Comparison of ENCODE assay signal across 8 mouse cellular contexts in genomic region chr17:33826850-33827249, GRCm38 (mm10). TPM values are rescaled to one million over a fixed set of nuclear protein-coding genes. Genes with fewer than 3 reads are reported as not detected.
A peak's percentile ranks its signal among the peaks of the same experiment; 100 is the strongest.
DNase-seq lines count a peak whose midpoint lies in the region; ATAC-seq and TF ChIP-seq lines count a peak whose summit lies in the region.

No protein-coding gene starts in this region.

- H3K36me3 ChIP-seq in stomach, postnatal 0 days (ENCODE audit: control insufficient read depth, insufficient read depth, low read length): peaks cover 14% of the 10 kb centered on the region

- DNase-seq in heart, adult 11 months: peak; percentile 91
- no peak for DNase-seq in heart, postnatal 25 days (ENCODE audit: low spot score)
- DNase-seq in CD8-positive naive resting alpha-beta T cell, adult 2 months (ENCODE audit: low read depth in 2 of 2, low spot score in 2 of 2): peak; percentile 61 to 69
- DNase-seq in cerebellum, adult 11-12 months: peak; percentile 63
- DNase-seq in gastrocnemius, postnatal 10 days: peak; percentile 68
- DNase-seq in layer of hippocampus, postnatal 14 days (ENCODE audit: low spot score in 2 of 2): peak; percentile 59 to 84
- peak; percentile 77 for DNase-seq in stomach, postnatal 0 days (ENCODE audit: low spot score)

- H3K9me3 ChIP-seq in stomach, postnatal 0 days (ENCODE audit: control insufficient read depth, low read length): no peaks in the 10 kb centered on the region

- no peak overlapping the region for H3K27ac ChIP-seq in stomach, postnatal 0 days (replicated peaks)

- H3K9ac ChIP-seq in stomach, postnatal 0 days (ENCODE audit: low read length): no peak overlapping the region

- no peak overlapping the region for H3K4me3 ChIP-seq in stomach, postnatal 0 days (ENCODE audit: low read depth, low read length)

- TF ChIP-seq EP300 in stomach, postnatal 0 days (optimal IDR thresholded peaks at IDR 0.05): no peak

- ATAC-seq in megakaryocyte progenitor cell, adult 5-6 weeks (replicated peaks; ENCODE audit: poor library complexity): peak; percentile 66
- no peak for ATAC-seq in stomach, postnatal 0 days (ENCODE audit: low FRiP score, low TSS enrichment)

- WGBS in stomach, postnatal 0 days: under 1% methylated on average over 3 of the region's 3 CpGs

- H3K4me1 ChIP-seq in stomach, postnatal 0 days (replicated peaks; ENCODE audit: control insufficient read depth, insufficient read depth): peaks cover 5% of the 10 kb centered on the region; the same call in 1 of the 2 replicates

- H3K27me3 ChIP-seq in stomach, postnatal 0 days (ENCODE audit: control insufficient read depth, insufficient read depth, low read length): no peaks in the 10 kb centered on the region

- peak; percentile 95 for TF ChIP-seq CTCF in stomach, postnatal 0 days (IDR thresholded peaks at IDR 0.05; ENCODE audit: low read depth)

- no peak overlapping the region for H3K4me2 ChIP-seq in stomach, postnatal 0 days (replicated peaks; ENCODE audit: low read depth)

- intact Hi-C loops in heart, postnatal 25 days (cut with DNase I): no loop called here

RNA-seq across cellular contexts. Expression of gene Ndufa7, which starts 2.5 kb away (rescaled TPM):
- 100 to 1,000 TPM; 599 to 648 TPM for total RNA-seq in heart, postnatal 25 days (2021)
- total RNA-seq in gastrocnemius, postnatal 10 days (2021): 100 to 1,000 TPM; 322 to 360 TPM
- 100 to 1,000 TPM; 209 to 232 TPM for total RNA-seq in layer of hippocampus, postnatal 14 days (2021)
- 161 and 174 TPM in 2 replicates for total RNA-seq in megakaryocyte progenitor cell, adult 5-6 weeks (2015)
- total RNA-seq in megakaryocyte progenitor cell, adult 5-6 weeks (2017): 122 and 151 TPM in 2 replicates
- 497 TPM in 2 replicates for polyA plus RNA-seq in stomach, postnatal 0 days (2015; fragmentation: Nextera tagmentation; extraction: Ambion mirVana)

RNA-seq across cellular contexts. Expression of gene Rps28, which starts 2.5 kb away (rescaled TPM):
- 100 to 1,000 TPM; 707 to 763 TPM for total RNA-seq in heart, postnatal 25 days (2021)
- 1,000 to 10,000 TPM; 1,176 to 1,238 TPM for total RNA-seq in gastrocnemius, postnatal 10 days (2021)
- 100 to 1,000 TPM; 776 to 830 TPM for total RNA-seq in layer of hippocampus, postnatal 14 days (2021)
- total RNA-seq in megakaryocyte progenitor cell, adult 5-6 weeks (2015): 1,132 and 1,209 TPM in 2 replicates
- 2,303 and 3,173 TPM in 2 replicates for total RNA-seq in megakaryocyte progenitor cell, adult 5-6 weeks (2017)
- 1,008 and 1,055 TPM in 2 replicates for polyA plus RNA-seq in stomach, postnatal 0 days (2015; fragmentation: Nextera tagmentation; extraction: Ambion mirVana)

RNA-seq across cellular contexts. Expression of gene Cd320, which starts 16.0 kb away (rescaled TPM):
- 10 to 100 TPM; 30.6 to 31.9 TPM for total RNA-seq in heart, postnatal 25 days (2021)
- total RNA-seq in gastrocnemius, postnatal 10 days (2021): 10 to 100 TPM; 15.0 to 16.5 TPM
- total RNA-seq in layer of hippocampus, postnatal 14 days (2021): 10 to 100 TPM; 25.9 to 28.8 TPM
- 31.3 and 37.7 TPM in 2 replicates for total RNA-seq in megakaryocyte progenitor cell, adult 5-6 weeks (2015)
- total RNA-seq in megakaryocyte progenitor cell, adult 5-6 weeks (2017): 18.8 and 31.9 TPM in 2 replicates
- polyA plus RNA-seq in stomach, postnatal 0 days (2015; fragmentation: Nextera tagmentation; extraction: Ambion mirVana): 32.7 and 38.2 TPM in 2 replicates

RNA-seq across cellular contexts. Expression of gene Kank3, which starts 16.5 kb away (rescaled TPM):
- 10 to 100 TPM; 55.0 to 69.3 TPM for total RNA-seq in heart, postnatal 25 days (2021)
- 10 to 100 TPM; 27.6 to 33.3 TPM for total RNA-seq in gastrocnemius, postnatal 10 days (2021)
- 10 to 100 TPM; 45.2 to 48.1 TPM for total RNA-seq in layer of hippocampus, postnatal 14 days (2021)
- 9.6 and 12.7 TPM in 2 replicates for total RNA-seq in megakaryocyte progenitor cell, adult 5-6 weeks (2015)
- 5.7 and 9.7 TPM in 2 replicates for total RNA-seq in megakaryocyte progenitor cell, adult 5-6 weeks (2017)
- 17.1 and 20.3 TPM in 2 replicates for polyA plus RNA-seq in stomach, postnatal 0 days (2015; fragmentation: Nextera tagmentation; extraction: Ambion mirVana)

RNA-seq across cellular contexts. Expression of gene Angptl4, which starts 45.2 kb away (rescaled TPM):
- total RNA-seq in heart, postnatal 25 days (2021): 10 to 100 TPM in 1 of 2 experiments, 1 to 10 TPM in 1; 8.4 to 21.7 TPM
- 10 to 100 TPM; 22.7 to 36.0 TPM for total RNA-seq in gastrocnemius, postnatal 10 days (2021)
- total RNA-seq in layer of hippocampus, postnatal 14 days (2021): 1 to 10 TPM; 4.8 to 5.8 TPM
- 7.3 and 9.2 TPM in 2 replicates for total RNA-seq in megakaryocyte progenitor cell, adult 5-6 weeks (2015)
- 8.4 and 9.7 TPM in 2 replicates for total RNA-seq in megakaryocyte progenitor cell, adult 5-6 weeks (2017)
- polyA plus RNA-seq in stomach, postnatal 0 days (2015; fragmentation: Nextera tagmentation; extraction: Ambion mirVana): 31.3 and 42.4 TPM in 2 replicates
